Mouse (Mus musculus) inflammation-experienced regulatory T-cells, adult 6 months (primary cell): ENCODE measurements around the gene Gm3147. TPM values are rescaled to one million over a fixed set of nuclear protein-coding genes. Genes with fewer than 3 reads are reported as not detected.
"Not testable (repeated sequence)": the region's sequence is repeated elsewhere in the genome, so short reads cannot be mapped to it uniquely, and the experiment has no call there.

Experiments
- ATAC-seq: one replicate; pipeline ENCODE4 v1.8.0; 2017
- polyA plus RNA-seq, 3 experiments: library from polyadenylated mRNA; unstranded; fragments of 100-300 nt; shearing (Covaris generic); gene quantifications; one replicate each; pipeline ENCODE4 v1.2.1; 2017

Gm3147 gene
- polyA plus RNA-seq, result not detected

DNA sequence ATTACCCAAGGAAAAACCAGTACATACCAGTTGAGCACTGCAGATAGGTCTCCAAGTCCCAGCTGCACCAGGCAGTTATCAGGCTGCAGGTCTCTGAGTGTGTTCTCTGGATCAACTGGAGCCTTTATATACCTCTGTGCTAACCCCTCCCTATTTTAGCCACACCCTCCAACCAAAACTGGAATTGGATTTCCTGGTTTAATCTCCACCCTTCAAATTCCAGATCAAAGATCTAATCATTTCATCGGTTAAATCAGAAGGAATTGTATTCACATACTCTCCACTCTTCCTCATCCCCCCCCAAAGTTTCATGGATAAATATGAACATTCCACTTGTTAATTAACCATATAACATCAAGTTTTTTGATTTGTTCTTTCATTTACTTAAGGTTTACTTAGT is at the start of gene Gm3147:
Gene Gm3147, minus strand, starts transcription at position 101 of the 400 bp plus-strand sequence.
- ATAC-seq, result not testable (repeated sequence)

DNA sequence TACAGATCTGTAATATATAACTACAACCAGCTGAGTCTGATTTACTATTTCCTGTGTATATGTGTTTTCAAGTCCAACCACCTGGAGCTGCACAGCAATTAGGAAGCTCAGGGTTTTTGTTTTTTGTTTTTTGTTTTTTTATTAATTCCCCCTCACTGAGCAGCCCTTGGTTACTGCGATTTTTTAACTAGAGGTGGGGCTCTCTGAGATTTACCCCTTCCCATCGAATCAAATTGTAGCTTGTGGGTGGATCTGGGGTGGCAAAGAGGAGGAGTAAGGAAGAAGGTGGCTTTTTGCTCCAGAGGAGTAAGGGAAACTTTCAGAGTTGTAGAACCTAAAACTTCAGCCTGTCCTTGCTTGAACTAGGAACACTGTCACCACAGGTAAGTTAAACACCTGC is 31.9 kb upstream of the Gm3147 start, which contains the start of gene Gm6205:
Gene Gm6205, plus strand, starts transcription at position 301 of the 400 bp plus-strand sequence.
- ATAC-seq, result not testable (repeated sequence)

DNA sequence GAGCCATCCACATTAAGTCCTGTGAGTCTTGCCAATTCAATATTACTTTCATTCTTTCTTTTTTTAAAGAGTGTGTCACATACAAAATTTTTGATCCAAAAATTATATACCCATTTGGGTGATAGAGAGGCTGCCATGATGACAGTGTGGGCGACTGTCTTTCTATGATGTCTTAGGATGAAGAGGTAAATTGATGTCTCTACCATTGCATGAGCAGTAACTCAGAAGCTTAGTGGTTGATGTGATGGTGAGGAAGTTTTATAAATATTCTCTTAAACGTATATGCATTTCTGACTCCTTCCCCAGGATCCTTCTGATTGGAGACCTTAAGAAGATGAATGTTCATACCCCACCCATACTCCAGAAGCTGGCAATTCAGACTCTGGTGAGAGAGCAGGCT is 7.5 kb upstream of the Gm3147 start, which contains the start of gene Gm6509:
Gene Gm6509, plus strand, starts transcription at position 301 of the 400 bp plus-strand sequence.
- ATAC-seq, result not testable (repeated sequence)

Other genes with a start within 250 kb of the Gm3147 start
- gene Gm7682, start 170.6 kb downstream of the Gm3147 start, polyA plus RNA-seq, result not detected
- gene Gm3139, start 90.1 kb downstream of the Gm3147 start, polyA plus RNA-seq, result not detected
- gene Gm6509, start 7.6 kb upstream of the Gm3147 start, polyA plus RNA-seq, result not detected
- gene Gm6205, start 32.0 kb upstream of the Gm3147 start, polyA plus RNA-seq, result not detected
- under 1 TPM in 1 of 3 experiments, not detected in 2; 0.50 TPM for gene Gm3183, start 249.1 kb upstream of the Gm3147 start, polyA plus RNA-seq